Mouse (Mus musculus): ENCODE data around the gene Lpcat2. TPM values are rescaled to one million over a fixed set of nuclear protein-coding genes. Genes with fewer than 3 reads are reported as not detected.
"Not testable (repeated sequence)": the region's sequence is repeated elsewhere in the genome, so short reads cannot be mapped to it uniquely, and the experiment has no call there.

The Lpcat2 gene
- polyA plus RNA-seq, 1 experiment from 2014 or later = 14.7 TPM

- Histone ChIP-seq H3K9me3 (no peaks in the 10 kb centered on the region), H3K36me3 (peaks cover 13% of the 10 kb centered on the region), H3K4me1 (peaks cover 20% of the 10 kb centered on the region), H3K4me3 (peak overlapping the region; percentile 65), H3K9ac (no peak overlapping the region), H3K27me3 (no peaks in the 10 kb centered on the region), H3K4me2 (peak overlapping the region; percentile 87), H3K27ac (no peak overlapping the region)
- ATAC-seq (ENCODE audit: insufficient number of reproducible peaks, low FRiP score, low TSS enrichment, low read depth) = no peak
- 73% methylated on average over 7 of the region's 7 CpGs for WGBS
These were observed 1.3 kb downstream of the Lpcat2 start for GRCm38 (mm10) chr8:92856273-92856986.

- no peak overlapping the region for H3K27ac ChIP-seq
- no peak overlapping the region for H3K9ac ChIP-seq
- H3K4me2 ChIP-seq = no peak overlapping the region
- 59% methylated on average over 14 of the region's 14 CpGs for WGBS
- no peak overlapping the region for H3K4me3 ChIP-seq
- H3K9me3 ChIP-seq = no peaks in the 10 kb centered on the region
- ATAC-seq (ENCODE audit: insufficient number of reproducible peaks, low FRiP score, low TSS enrichment, low read depth) = no peak
- H3K36me3 ChIP-seq = 0 out of 2 replicates have a peak, but pooled peaks cover 2% of the 10 kb centered on the region
- no peaks in the 10 kb centered on the region for H3K27me3 ChIP-seq
- peaks cover 16% of the 10 kb centered on the region for H3K4me1 ChIP-seq
These were observed 3.5 kb downstream of the Lpcat2 start for GRCm38 (mm10) chr8:92858475-92859182.

GRCm38 (mm10) chr8:92861977-92862376 lies 6.8 kb downstream of the Lpcat2 start:
- peaks cover 8% of the 10 kb centered on the region for H3K4me1 ChIP-seq
- 84% methylated on average over 1 of the region's 1 CpGs for WGBS
- ATAC-seq (ENCODE audit: insufficient number of reproducible peaks, low FRiP score, low TSS enrichment, low read depth) = no peak

DNA sequence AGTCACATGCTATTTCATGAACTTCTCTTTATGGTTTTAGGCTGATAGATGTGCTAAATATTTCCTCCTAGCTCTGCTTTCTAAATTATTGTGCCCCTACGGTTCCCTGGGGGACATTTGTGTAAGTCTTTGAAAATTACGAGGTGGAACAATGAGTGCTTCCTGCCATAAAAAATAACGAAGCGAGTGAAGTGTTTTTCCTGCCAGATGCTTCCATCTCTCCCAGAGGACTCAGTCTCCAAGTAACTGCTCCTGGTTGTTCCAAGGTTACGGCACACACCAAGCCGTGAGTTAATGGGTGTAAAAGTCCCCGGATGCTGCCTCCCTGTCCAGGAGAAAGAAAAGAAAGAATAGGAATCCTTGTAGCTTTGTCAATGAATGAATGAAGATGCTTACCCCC lies 15.1 kb downstream of the Lpcat2 start:
- no peak overlapping the region for H3K27ac ChIP-seq
- no peak overlapping the region for H3K9ac ChIP-seq
- no peak overlapping the region for H3K4me2 ChIP-seq
- ATAC-seq (ENCODE audit: insufficient number of reproducible peaks, low FRiP score, low TSS enrichment, low read depth) = no peak
- H3K4me3 ChIP-seq = no peak overlapping the region
- no peaks in the 10 kb centered on the region for H3K9me3 ChIP-seq
- WGBS = 12% methylated on average over 7 of the region's 7 CpGs
- peaks cover 21% of the 10 kb centered on the region for H3K4me1 ChIP-seq
- no peaks in the 10 kb centered on the region for H3K27me3 ChIP-seq
- H3K36me3 ChIP-seq = no peaks in the 10 kb centered on the region

More at GRCm38 (mm10) chr8:92861977-92862376, 6.8 kb downstream of the Lpcat2 start:
- Histone ChIP-seq H3K9me3 (no peaks in the 10 kb centered on the region), H3K36me3 (no peaks in the 10 kb centered on the region), H3K9ac (no peak overlapping the region), H3K4me2 (no peak overlapping the region), H3K4me3 (no peak overlapping the region), H3K27ac (no peak overlapping the region), H3K27me3 (no peaks in the 10 kb centered on the region)

GRCm38 (mm10) chr8:92872063-92872759 lies 17.1 kb downstream of the Lpcat2 start:
- ATAC-seq (ENCODE audit: insufficient number of reproducible peaks, low FRiP score, low TSS enrichment, low read depth) = no peak
- Histone ChIP-seq H3K4me3 (no peak overlapping the region), H3K4me2 (no peak overlapping the region), H3K27ac (no peak overlapping the region), H3K27me3 (no peaks in the 10 kb centered on the region), H3K4me1 (peaks cover 12% of the 10 kb centered on the region), H3K9me3 (no peaks in the 10 kb centered on the region), H3K36me3 (no peaks in the 10 kb centered on the region), H3K9ac (no peak overlapping the region)
- 53% methylated on average over 10 of the region's 10 CpGs for WGBS

DNA sequence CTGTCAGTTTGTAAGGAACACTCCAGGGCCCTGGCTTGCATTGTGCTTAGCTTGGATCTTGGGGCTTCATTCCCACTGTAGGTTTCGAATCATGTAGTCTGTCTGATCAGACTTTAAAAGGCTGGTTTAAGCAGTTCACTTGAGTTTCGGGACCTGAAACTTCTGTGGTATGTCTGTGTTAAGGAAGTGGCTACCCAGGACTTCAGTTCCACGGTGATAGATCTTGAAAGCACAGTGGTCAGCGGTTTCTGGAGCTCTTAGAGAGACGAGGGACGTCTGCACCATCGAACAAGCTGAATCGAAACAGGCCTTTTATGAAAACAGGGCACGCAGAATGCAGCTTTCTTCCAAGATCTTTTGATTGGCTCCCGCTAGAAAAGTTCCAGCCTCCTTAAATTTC lies 20.7 kb downstream of the Lpcat2 start:
- no peaks in the 10 kb centered on the region for H3K27me3 ChIP-seq
- H3K4me1 ChIP-seq = no peaks in the 10 kb centered on the region
- peaks cover 5% of the 10 kb centered on the region; the same call in 1 of the 2 replicates for H3K36me3 ChIP-seq
- no peak overlapping the region for H3K4me2 ChIP-seq
- H3K4me3 ChIP-seq = no peak overlapping the region
- ATAC-seq (ENCODE audit: insufficient number of reproducible peaks, low FRiP score, low TSS enrichment, low read depth) = no peak
- H3K9ac ChIP-seq = no peak overlapping the region
- 73% methylated on average over 10 of the region's 10 CpGs for WGBS
- H3K9me3 ChIP-seq = no peaks in the 10 kb centered on the region
- no peak overlapping the region for H3K27ac ChIP-seq

- ATAC-seq (ENCODE audit: insufficient number of reproducible peaks, low FRiP score, low TSS enrichment, low read depth) = no peak
- 40% methylated on average over 4 of the region's 4 CpGs for WGBS
These were observed 26.1 kb downstream of the Lpcat2 start for GRCm38 (mm10) chr8:92881247-92881646.

DNA sequence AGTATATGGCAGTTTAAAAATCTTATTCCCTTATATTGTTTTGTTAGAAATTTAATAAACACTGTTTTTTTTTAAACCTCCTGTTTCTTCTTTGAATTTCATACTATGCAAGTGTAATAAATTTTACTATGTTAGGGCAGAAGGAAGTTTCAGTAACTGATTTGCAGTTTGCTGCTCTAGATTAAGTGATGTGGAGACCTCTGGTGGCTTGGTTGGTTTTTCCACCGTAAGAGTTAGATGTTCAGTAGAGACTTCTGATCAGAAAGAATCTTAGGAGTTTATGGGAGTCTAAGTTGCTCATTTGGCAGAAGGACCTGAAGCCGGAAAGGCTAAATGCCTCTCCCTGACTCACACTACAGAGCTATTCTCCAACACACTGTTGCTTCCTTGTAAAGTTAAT lies 28.6 kb downstream of the Lpcat2 start:
- Histone ChIP-seq H3K36me3 (peaks cover 5% of the 10 kb centered on the region; the same call in 1 of the 2 replicates), H3K4me2 (no peak overlapping the region)

More at GRCm38 (mm10) chr8:92881247-92881646, 26.1 kb downstream of the Lpcat2 start:
- H3K4me3 ChIP-seq = no peak overlapping the region
- H3K9ac ChIP-seq = no peak overlapping the region
- no peak overlapping the region for H3K27ac ChIP-seq
- H3K27me3 ChIP-seq = no peaks in the 10 kb centered on the region
- no peak overlapping the region for H3K4me2 ChIP-seq
- H3K9me3 ChIP-seq = no peaks in the 10 kb centered on the region
- peaks cover 11% of the 10 kb centered on the region; the same call in 1 of the 2 replicates for H3K4me1 ChIP-seq
- peaks cover 5% of the 10 kb centered on the region; the same call in 1 of the 2 replicates for H3K36me3 ChIP-seq

GRCm38 (mm10) chr8:92892216-92892615 lies 37.1 kb downstream of the Lpcat2 start:
- not testable (repeated sequence) for H3K9ac ChIP-seq; H3K4me1 ChIP-seq; H3K4me3 ChIP-seq; H3K36me3 ChIP-seq; H3K27ac ChIP-seq; H3K27me3 ChIP-seq; H3K9me3 ChIP-seq; ATAC-seq (ENCODE audit: insufficient number of reproducible peaks, low FRiP score, low TSS enrichment, low read depth); H3K4me2 ChIP-seq
- WGBS = 43% methylated on average over 3 of the region's 3 CpGs

More for the DNA sequence above, 28.6 kb downstream of the Lpcat2 start:
- Histone ChIP-seq H3K9ac (no peak overlapping the region), H3K4me3 (no peak overlapping the region), H3K27me3 (no peaks in the 10 kb centered on the region), H3K4me1 (peaks cover 11% of the 10 kb centered on the region; the same call in 1 of the 2 replicates), H3K27ac (no peak overlapping the region), H3K9me3 (no peaks in the 10 kb centered on the region)
- WGBS = 40% methylated on average over 2 of the region's 2 CpGs
- ATAC-seq (ENCODE audit: insufficient number of reproducible peaks, low FRiP score, low TSS enrichment, low read depth) = no peak

GRCm38 (mm10) chr8:92893870-92894269 lies 38.7 kb downstream of the Lpcat2 start:
- Histone ChIP-seq H3K36me3 (no peaks in the 10 kb centered on the region), H3K4me1 (no peaks in the 10 kb centered on the region), H3K27me3 (no peaks in the 10 kb centered on the region), H3K9me3 (no peaks in the 10 kb centered on the region), H3K4me3 (no peak overlapping the region), H3K9ac (no peak overlapping the region), H3K4me2 (no peak overlapping the region), H3K27ac (no peak overlapping the region)
- no peak for ATAC-seq (ENCODE audit: insufficient number of reproducible peaks, low FRiP score, low TSS enrichment, low read depth)
- WGBS = 70% methylated on average over 2 of the region's 2 CpGs

- ATAC-seq (ENCODE audit: insufficient number of reproducible peaks, low FRiP score, low TSS enrichment, low read depth) = no peak
- H3K27ac ChIP-seq = no peak overlapping the region
- WGBS = 73% methylated on average over 7 of the region's 7 CpGs
These were observed 39.9 kb downstream of the Lpcat2 start for GRCm38 (mm10) chr8:92895053-92895452.

GRCm38 (mm10) chr8:92896056-92896455 lies 40.9 kb downstream of the Lpcat2 start:
- H3K9me3 ChIP-seq = no peaks in the 10 kb centered on the region
- H3K4me3 ChIP-seq = no peak overlapping the region
- no peak overlapping the region for H3K4me2 ChIP-seq
- no peaks in the 10 kb centered on the region for H3K4me1 ChIP-seq
- 63% methylated on average over 1 of the region's 1 CpGs for whole genome bisulfite sequencing
- H3K27ac ChIP-seq = no peak overlapping the region
- H3K9ac ChIP-seq = no peak overlapping the region
- no peak for ATAC-seq (ENCODE audit: insufficient number of reproducible peaks, low FRiP score, low TSS enrichment, low read depth)
- no peaks in the 10 kb centered on the region for H3K27me3 ChIP-seq
- H3K36me3 ChIP-seq = no peaks in the 10 kb centered on the region

More at GRCm38 (mm10) chr8:92895053-92895452, 39.9 kb downstream of the Lpcat2 start:
- Histone ChIP-seq H3K9me3 (no peaks in the 10 kb centered on the region), H3K4me2 (no peak overlapping the region), H3K36me3 (no peaks in the 10 kb centered on the region), H3K9ac (no peak overlapping the region), H3K27me3 (no peaks in the 10 kb centered on the region), H3K4me1 (no peaks in the 10 kb centered on the region), H3K4me3 (no peak overlapping the region)

Data from limb, embryonic 15.5 days (tissue).